Mouse (Mus musculus) myocyte (in vitro differentiated cells): ENCODE measurements around the gene Pcx. TPM values are rescaled to one million over a fixed set of nuclear protein-coding genes. Genes with fewer than 3 reads are reported as not detected.

Source experiments
- H3K27me3 ChIP-seq: one replicate; pipeline ENCODE4 v1.6.1; 2011; ENCODE audit not compliant: control insufficient read depth, insufficient read depth, insufficient read length
- H3K36me3 ChIP-seq: one replicate; pipeline ENCODE4 v1.6.1; 2011; ENCODE audit not compliant: control insufficient read depth, insufficient read depth
- H3K4me2 ChIP-seq: one replicate; pipeline ENCODE4 v1.6.1; 2011; ENCODE audit warnings: low read depth, control low read depth
- H3K4me3 ChIP-seq: one replicate; pipeline ENCODE4 v1.5.1; 2011; ENCODE audit warnings: mild to moderate bottlenecking, control low read depth, moderate library complexity
- H3K79me2 ChIP-seq: one replicate; pipeline ENCODE4 v1.6.1; 2011; ENCODE audit not compliant: control insufficient read depth, insufficient read depth
- H3ac ChIP-seq: one replicate; pipeline ENCODE4 v1.6.1; 2011; ENCODE audit not compliant: control insufficient read depth, insufficient read length
- CEBPB ChIP-seq: IDR thresholded peaks from 2 replicates; pipeline ENCODE4 v1.6.1; 2011; ENCODE audit warnings: mild to moderate bottlenecking, moderate library complexity; ENCODE audit not compliant: poor library complexity, insufficient read depth, severe bottlenecking
- E2F4 ChIP-seq: IDR thresholded peaks from one replicate; pipeline ENCODE4 v1.6.1; 2011; ENCODE audit warnings: mild to moderate bottlenecking, control low read depth, moderate library complexity; ENCODE audit not compliant: insufficient read depth
- MAX ChIP-seq: IDR thresholded peaks from one replicate; pipeline ENCODE4 v1.6.1; 2011; ENCODE audit warnings: low read depth, mild to moderate bottlenecking, control low read depth
- MYOD1 ChIP-seq, 3 experiments: IDR thresholded peaks; one replicate each; pipeline ENCODE4 v1.6.1; 2011; ENCODE audit warnings: control low read depth in 2 of 3, low read depth in 2 of 3, mild to moderate bottlenecking in 2 of 3, moderate library complexity in 1 of 3; ENCODE audit not compliant: insufficient read length in 2 of 3, control insufficient read depth in 1 of 3
- MYOG ChIP-seq, 3 experiments: IDR thresholded peaks; one replicate each; pipeline ENCODE4 v1.6.1; 2011; ENCODE audit warnings: control low read depth in 2 of 3, low read depth in 2 of 3, mild to moderate bottlenecking in 2 of 3; ENCODE audit not compliant: insufficient read length in 2 of 3, control insufficient read depth in 1 of 3, insufficient read depth in 1 of 3
- POLR2A ChIP-seq: IDR thresholded peaks from one replicate; pipeline ENCODE4 v1.6.1; 2011; ENCODE audit warnings: low read depth, mild to moderate bottlenecking, control low read depth, moderate library complexity; ENCODE audit not compliant: insufficient read length
- POLR2AphosphoS2 ChIP-seq: IDR thresholded peaks from one replicate; pipeline ENCODE4 v1.6.1; 2011; ENCODE audit warnings: low read depth, control low read depth; ENCODE audit not compliant: insufficient read length
- REST ChIP-seq: IDR thresholded peaks from one replicate; pipeline ENCODE4 v1.6.1; 2011; ENCODE audit warnings: mild to moderate bottlenecking, control low read depth, moderate library complexity; ENCODE audit not compliant: insufficient read depth, insufficient read length
- SRF ChIP-seq: IDR thresholded peaks from one replicate; pipeline ENCODE4 v1.6.1; 2011; ENCODE audit warnings: low read depth; ENCODE audit not compliant: control insufficient read depth, insufficient read length
- TCF12 ChIP-seq: IDR thresholded peaks from one replicate; pipeline ENCODE4 v1.6.1; 2011; ENCODE audit warnings: mild to moderate bottlenecking, control low read depth; ENCODE audit not compliant: poor library complexity, insufficient read depth, severe bottlenecking
- TCF3 ChIP-seq: IDR thresholded peaks from one replicate; pipeline ENCODE4 v1.6.1; 2011; ENCODE audit warnings: low read depth, control low read depth; ENCODE audit not compliant: insufficient read length
- USF1 ChIP-seq: IDR thresholded peaks from one replicate; pipeline ENCODE4 v1.6.1; 2011; ENCODE audit warnings: low read depth, mild to moderate bottlenecking, control low read depth, moderate library complexity
- polyA plus RNA-seq: library from polyadenylated mRNA; unstranded; fragments of >200 nt; fragmentation: generic; extraction: Trizol; gene quantifications from one replicate; pipeline ENCODE4 v1.2.1, GENCODE M21; 2012; ENCODE audit warnings: missing spikeins

Gene Pcx
- polyA plus RNA-seq, 1 experiment, result 16.3 TPM

DNA sequence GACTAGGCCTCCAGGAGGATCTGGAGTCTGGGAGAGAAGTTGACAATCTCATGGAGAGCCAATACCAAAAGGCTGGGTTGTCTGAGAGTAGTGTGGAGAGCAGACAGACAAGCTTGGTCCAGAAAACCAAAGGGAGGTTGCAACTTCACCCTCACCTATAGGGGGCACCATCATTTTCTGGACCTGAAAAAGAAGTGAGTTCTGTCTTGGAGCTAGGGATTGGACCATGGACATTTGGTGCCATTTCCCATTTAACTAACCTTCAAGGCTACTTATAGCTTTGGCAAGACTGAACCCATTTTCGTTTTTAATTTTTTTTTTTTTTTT lies 32.1 kb upstream of the Pcx start:
- Histone ChIP-seq H3K4me2 (peak overlapping the region; percentile 79), H3K4me3 (no peak overlapping the region), H3ac (no peak overlapping the region), H3K36me3 (no peaks in the 10 kb centered on the region), H3K79me2 (no peaks in the 10 kb centered on the region), H3K27me3 (no peaks in the 10 kb centered on the region)
- TF ChIP-seq SRF, result no peak
- no peak for TF ChIP-seq USF1
- TF ChIP-seq MAX, result no peak
- TF ChIP-seq REST, result no peak
- no peak for TF ChIP-seq CEBPB
- no peak for TF ChIP-seq MYOG (IDR thresholded peaks at IDR 0.05; ENCODE audit: control insufficient read depth in 1 of 3, insufficient read depth in 1 of 3, insufficient read length in 2 of 3, low read depth in 2 of 3)
- TF ChIP-seq POLR2A, result no peak
- TF ChIP-seq POLR2AphosphoS2, result no peak
- no peak for TF ChIP-seq TCF12
- TF ChIP-seq TCF3, result no peak
- no peak for TF ChIP-seq MYOD1 (IDR thresholded peaks at IDR 0.05; ENCODE audit: control insufficient read depth in 1 of 3, insufficient read length in 2 of 3, low read depth in 2 of 3)
- no peak for TF ChIP-seq E2F4

GRCm38 (mm10) chr19:4480041-4480440 lies 30.2 kb upstream of the Pcx start:
- no peak overlapping the region for H3K4me2 ChIP-seq
- no peaks in the 10 kb centered on the region for H3K36me3 ChIP-seq
- no peak overlapping the region for H3ac ChIP-seq
- no peak overlapping the region for H3K4me3 ChIP-seq
- H3K79me2 ChIP-seq, result no peaks in the 10 kb centered on the region
- H3K27me3 ChIP-seq, result no peaks in the 10 kb centered on the region
- TF ChIP-seq REST (no peak), MAX (no peak), MYOG (IDR thresholded peaks at IDR 0.05; ENCODE audit: control insufficient read depth in 1 of 3, insufficient read depth in 1 of 3, insufficient read length in 2 of 3, low read depth in 2 of 3) (no peak), POLR2A (no peak), E2F4 (no peak), POLR2AphosphoS2 (no peak), TCF3 (no peak), CEBPB (no peak), TCF12 (no peak), MYOD1 (IDR thresholded peaks at IDR 0.05; ENCODE audit: control insufficient read depth in 1 of 3, insufficient read length in 2 of 3, low read depth in 2 of 3) (no peak), SRF (no peak), USF1 (no peak)

GRCm38 (mm10) chr19:4481326-4481725 lies 28.9 kb upstream of the Pcx start:
- H3K4me2 ChIP-seq, result no peak overlapping the region
- H3K79me2 ChIP-seq, result no peaks in the 10 kb centered on the region
- H3K4me3 ChIP-seq, result no peak overlapping the region
- H3K27me3 ChIP-seq, result no peaks in the 10 kb centered on the region
- no peak overlapping the region for H3ac ChIP-seq
- H3K36me3 ChIP-seq, result no peaks in the 10 kb centered on the region
- TF ChIP-seq SRF (no peak), MYOD1 (IDR thresholded peaks at IDR 0.05; ENCODE audit: control insufficient read depth in 1 of 3, insufficient read length in 2 of 3, low read depth in 2 of 3) (peak in 2 of 3 experiments; percentile 2 to 81)

GRCm38 (mm10) chr19:4482111-4482859 lies 28.0 kb upstream of the Pcx start:
- no peak overlapping the region for H3ac ChIP-seq
- H3K4me2 ChIP-seq, result no peak overlapping the region
- no peaks in the 10 kb centered on the region for H3K36me3 ChIP-seq
- no peaks in the 10 kb centered on the region for H3K27me3 ChIP-seq
- H3K4me3 ChIP-seq, result no peak overlapping the region
- no peaks in the 10 kb centered on the region for H3K79me2 ChIP-seq
- TF ChIP-seq REST (no peak), MAX (no peak), POLR2AphosphoS2 (no peak), MYOD1 (IDR thresholded peaks at IDR 0.05; ENCODE audit: control insufficient read depth in 1 of 3, insufficient read length in 2 of 3, low read depth in 2 of 3) (no peak), TCF3 (no peak), MYOG (IDR thresholded peaks at IDR 0.05; ENCODE audit: control insufficient read depth in 1 of 3, insufficient read depth in 1 of 3, insufficient read length in 2 of 3, low read depth in 2 of 3) (no peak), POLR2A (no peak), E2F4 (no peak), CEBPB (no peak), USF1 (no peak), TCF12 (no peak), SRF (no peak)

GRCm38 (mm10) chr19:4485006-4485405 lies 25.3 kb upstream of the Pcx start:
- no peaks in the 10 kb centered on the region for H3K27me3 ChIP-seq
- H3K4me2 ChIP-seq, result no peak overlapping the region
- no peak overlapping the region for H3ac ChIP-seq
- no peaks in the 10 kb centered on the region for H3K36me3 ChIP-seq
- no peak overlapping the region for H3K4me3 ChIP-seq
- TF ChIP-seq TCF3 (no peak), MAX (no peak), MYOD1 (IDR thresholded peaks at IDR 0.05; ENCODE audit: control insufficient read depth in 1 of 3, insufficient read length in 2 of 3, low read depth in 2 of 3) (peak in 1 of 3 experiments; percentile 23), TCF12 (peak; percentile 8), REST (no peak), POLR2AphosphoS2 (no peak), POLR2A (no peak), CEBPB (no peak)
- H3K79me2 ChIP-seq, result no peaks in the 10 kb centered on the region
